Mouse (Mus musculus) central nervous system, embryonic 18 days (tissue): ENCODE results near the gene Slc17a5. TPM values are rescaled to one million over a fixed set of nuclear protein-coding genes. Genes with fewer than 3 reads are reported as not detected.

Experiments
- polyA plus RNA-seq: library from polyadenylated mRNA; depleted of rRNA; stranded (reverse); fragments of >200 nt; gene quantifications from 2 replicates; pipeline ENCODE4 v1.2.3, GENCODE M21; 2012; rRNA removed

Slc17a5 gene
- 10.1 and 10.2 TPM in 2 replicates for polyA plus RNA-seq

GRCm38 (mm10) chr9:78587914-78588313, at the start of gene Slc17a5:
Gene Slc17a5 (minus strand): TSS chr9:78588041.

GRCm38 (mm10) chr9:78615401-78616021, 27.7 kb upstream of the Slc17a5 start, which contains the start of gene Cd109:
Gene Cd109 (plus strand): TSS chr9:78615546.

GRCm38 (mm10) chr9:78488890-78489420, 98.9 kb downstream of the Slc17a5 start, which contains the start of gene Eef1a1:
Gene Eef1a1 (minus strand): TSS chr9:78489151.

Other genes with a start within 250 kb of the Slc17a5 start
- gene Gsta2, start 232.3 kb downstream of the Slc17a5 start, polyA plus RNA-seq: not detected in 2 replicates
- gene Dppa5a, start 219.9 kb downstream of the Slc17a5 start, polyA plus RNA-seq: 3.7 and 4.6 TPM in 2 replicates
- 3.3 and 3.5 TPM in 2 replicates for gene Ooep, start 209.3 kb downstream of the Slc17a5 start, polyA plus RNA-seq
- gene Ddx43, start 192.3 kb downstream of the Slc17a5 start, polyA plus RNA-seq: 0.45 and 0.66 TPM in 2 replicates
- gene Cgas, start 144.8 kb downstream of the Slc17a5 start, polyA plus RNA-seq: 1.0 TPM in 2 replicates
- gene Mto1, start 139.8 kb downstream of the Slc17a5 start, polyA plus RNA-seq: 26.2 and 28.5 TPM in 2 replicates
- 0.87 and 1.3 TPM in 2 replicates for gene Gm17324, start 139.3 kb downstream of the Slc17a5 start, polyA plus RNA-seq
- gene Eef1a1, start 98.9 kb downstream of the Slc17a5 start, polyA plus RNA-seq: 6,695 and 7,112 TPM in 2 replicates
- gene Cd109, start 27.5 kb upstream of the Slc17a5 start, polyA plus RNA-seq: 1.2 and 1.6 TPM in 2 replicates